Mouse (Mus musculus) erythroblast, adult 5-6 weeks (primary cell): Measurements from ENCODE around the gene Kcna10. TPM values are rescaled to one million over a fixed set of nuclear protein-coding genes. Genes with fewer than 3 reads are reported as not detected.
A peak's percentile ranks its signal among the peaks of the same experiment; 100 is the strongest.

Experiments
- ATAC-seq: replicated peaks from 2 replicates; pipeline ENCODE4 v1.8.0; 2016; ENCODE audit warnings: moderate number of reproducible peaks, mild to moderate bottlenecking, moderate TSS enrichment, inconsistent platforms; ENCODE audit not compliant: poor library complexity, low FRiP score, severe bottlenecking
- total RNA-seq, 2 experiments: library from RNA; stranded (forward) in 1 of 2; stranded (reverse) in 1 of 2; fragments of 150-400 nt in 1 of 2; fragments of 200-764, 138-1000 nt in 1 of 2; gene quantifications; 2 replicates each; pipeline versions ENCODE4 v1.2.3 to v1.2.4; 2015 to 2017; ENCODE audit warnings: low replicate concordance in 2 of 2

Gene Kcna10
- total RNA-seq, 2 experiments from 2014 or later: not detected

- ATAC-seq: no peak
These were observed 5.5 kb downstream of the Kcna10 start for GRCm38 (mm10) chr3:107188226-107188899.

GRCm38 (mm10) chr3:107201310-107202180, 18.7 kb downstream of the Kcna10 start:
- ATAC-seq: no peak

DNA sequence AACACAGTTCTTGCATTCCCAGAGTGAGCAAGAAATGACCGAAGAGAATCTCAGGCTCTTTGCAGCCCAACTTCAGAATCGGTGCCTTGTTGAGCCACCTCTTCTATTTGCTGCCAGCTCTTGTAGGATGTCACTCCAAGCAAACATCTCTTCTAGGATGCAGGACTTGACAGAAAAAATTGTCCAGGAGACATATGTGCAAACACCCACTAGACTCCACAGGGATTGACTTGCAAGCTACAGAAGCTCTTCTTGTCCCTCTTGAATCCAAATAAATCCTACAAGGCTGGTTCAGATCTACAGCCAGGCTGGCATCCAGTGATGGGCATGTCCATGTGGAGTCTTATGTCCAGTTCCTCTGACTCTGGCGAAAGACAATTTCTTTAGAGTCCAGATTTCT, 21.6 kb downstream of the Kcna10 start:
- ATAC-seq: no peak

GRCm38 (mm10) chr3:107205170-107205569, 22.3 kb downstream of the Kcna10 start:
- ATAC-seq: no peak

- ATAC-seq: peak; percentile 68; the same call in 1 of the 2 replicates
These were observed 23.1 kb downstream of the Kcna10 start for GRCm38 (mm10) chr3:107205994-107206393.

DNA sequence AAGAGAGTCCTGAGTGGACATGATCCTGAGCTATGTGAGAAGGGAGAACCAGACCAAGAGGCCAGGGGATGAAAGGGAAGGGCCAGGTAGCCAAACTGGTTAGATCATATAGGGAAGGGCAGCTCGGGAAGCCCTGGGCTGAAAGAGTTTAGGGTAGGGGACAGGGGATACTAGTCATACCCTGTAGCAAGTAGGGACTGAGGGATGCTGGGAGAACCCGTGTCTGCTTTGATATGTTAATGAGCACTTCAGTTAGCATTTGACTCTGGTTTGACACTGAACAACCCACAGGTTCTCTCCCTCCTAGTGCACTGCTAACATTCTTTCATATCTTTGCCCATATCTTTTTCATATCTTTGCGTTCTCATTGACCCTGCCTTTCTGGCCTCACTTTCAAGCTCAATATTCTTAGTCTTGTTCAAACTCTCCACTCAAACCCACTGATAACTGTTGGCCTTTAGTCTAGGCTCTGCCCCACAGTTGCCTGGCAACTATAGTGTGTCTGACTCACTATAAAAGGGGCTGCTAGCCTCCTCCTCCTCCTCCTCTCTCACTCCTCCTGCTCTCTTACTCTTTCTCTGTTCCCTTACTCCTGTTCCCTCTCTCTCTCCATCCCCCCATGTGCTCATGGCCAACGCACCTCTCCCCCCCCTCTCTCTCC, 23.8 kb downstream of the Kcna10 start:
- ATAC-seq: no peak

- ATAC-seq: no peak
These were observed 24.9 kb downstream of the Kcna10 start for GRCm38 (mm10) chr3:107207625-107208253.

DNA sequence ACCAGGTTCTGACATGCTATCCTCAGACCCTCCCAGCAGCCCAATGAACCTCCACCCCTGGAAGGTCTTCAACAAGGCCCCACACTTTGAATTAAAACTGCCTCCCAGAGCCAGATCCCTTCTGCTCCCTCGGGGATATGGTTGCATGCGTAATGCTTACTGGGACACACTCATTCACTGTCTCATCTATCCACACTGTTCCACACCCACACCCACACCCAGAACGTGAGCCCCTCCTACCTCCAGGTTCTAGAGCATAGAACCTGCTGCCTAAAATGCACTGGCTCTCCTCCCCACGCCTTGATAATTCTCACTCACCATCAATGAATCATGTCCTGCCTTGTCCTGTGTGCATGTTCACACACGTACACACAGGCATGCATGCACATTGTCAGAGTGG, 31.8 kb downstream of the Kcna10 start:
- ATAC-seq: no peak

- no peak for ATAC-seq
These were observed 33.7 kb downstream of the Kcna10 start for GRCm38 (mm10) chr3:107216400-107217100.

GRCm38 (mm10) chr3:107217101-107217480, 34.2 kb downstream of the Kcna10 start:
- ATAC-seq: no peak

GRCm38 (mm10) chr3:107218572-107218971, 35.7 kb downstream of the Kcna10 start:
- ATAC-seq: no peak

DNA sequence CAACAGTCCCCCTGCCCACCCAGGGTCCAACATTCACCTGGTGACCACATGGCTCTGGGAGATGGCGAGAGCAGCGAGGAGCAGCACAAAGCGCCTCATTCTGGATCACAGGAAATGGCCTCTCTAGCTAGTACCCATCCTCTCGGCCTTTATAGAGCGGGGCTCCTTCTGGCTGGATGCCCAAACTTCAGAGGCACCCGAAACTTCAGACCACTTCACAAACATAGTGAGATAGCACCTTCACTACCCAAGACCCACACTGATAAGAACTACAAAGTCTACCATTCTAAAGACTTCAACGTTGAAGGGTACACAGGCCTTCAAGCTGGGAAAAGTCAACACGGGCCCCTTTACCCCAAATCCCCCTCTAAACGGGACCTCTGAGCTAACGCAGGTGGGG, 38.8 kb downstream of the Kcna10 start, which contains the start of gene Cym:
TSS of gene Cym (minus strand) at position 125 of the 400 bp plus-strand sequence.
- ATAC-seq: no peak

GRCm38 (mm10) chr3:107223230-107223629, 40.4 kb downstream of the Kcna10 start:
- no peak for ATAC-seq

DNA sequence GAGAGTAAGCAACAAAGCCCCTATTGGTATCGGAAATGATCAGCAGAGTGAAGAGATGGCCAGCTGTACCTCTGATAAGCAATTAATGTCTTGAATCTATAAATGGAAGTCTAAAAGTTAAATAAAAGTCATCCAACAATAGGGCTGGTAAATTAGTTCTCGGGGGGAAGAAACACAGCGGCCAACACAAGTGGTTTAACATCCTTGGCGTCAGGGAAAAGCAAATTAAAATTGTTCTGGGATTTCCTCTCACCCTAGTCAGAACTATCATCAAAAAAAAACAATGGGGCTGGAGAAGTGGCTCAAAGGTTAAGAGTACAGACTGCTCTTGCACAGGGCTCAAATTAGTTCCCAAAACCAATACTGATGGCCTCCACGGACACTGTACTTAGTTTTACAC, 43.0 kb downstream of the Kcna10 start:
- ATAC-seq: no peak

DNA sequence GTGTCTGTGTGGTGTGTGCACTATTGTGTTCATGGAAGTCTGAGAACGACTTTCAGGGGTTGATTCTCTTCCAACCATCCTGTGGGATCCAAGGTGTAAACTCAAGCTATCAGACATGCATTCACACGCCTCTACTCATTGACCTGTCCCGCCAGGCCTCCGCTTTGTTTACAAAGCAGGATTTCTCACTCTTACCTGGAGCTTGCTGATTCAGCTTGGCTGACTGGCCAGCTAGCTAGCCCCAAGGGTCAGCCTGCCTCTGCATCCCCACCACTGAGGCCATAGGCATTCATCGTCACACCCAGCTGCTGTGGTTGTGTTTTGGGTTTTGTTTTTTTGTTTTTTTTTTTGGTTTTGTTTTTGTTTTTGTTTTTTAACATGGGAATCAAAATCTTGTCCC, 46.4 kb downstream of the Kcna10 start:
- no peak for ATAC-seq

DNA sequence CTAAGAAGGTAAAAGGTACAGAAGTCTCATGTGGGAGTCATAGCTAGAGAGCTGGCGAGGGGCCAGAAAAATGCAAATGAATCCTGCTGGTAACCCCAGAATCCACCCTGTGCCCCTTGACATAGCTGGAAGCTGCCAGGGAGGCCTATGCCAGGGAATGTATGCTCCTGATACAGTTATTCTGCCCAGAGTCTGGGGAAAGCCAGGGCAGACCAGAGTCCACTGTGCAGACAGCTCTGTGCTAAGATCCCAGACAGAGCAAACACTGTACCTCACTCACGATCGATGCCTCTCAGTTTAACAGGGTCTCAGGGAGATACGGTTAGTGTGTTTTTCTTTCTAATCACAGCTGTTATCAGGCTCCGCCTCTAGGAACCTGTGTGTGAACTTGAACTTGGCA, 47.0 kb downstream of the Kcna10 start:
- ATAC-seq: no peak

DNA sequence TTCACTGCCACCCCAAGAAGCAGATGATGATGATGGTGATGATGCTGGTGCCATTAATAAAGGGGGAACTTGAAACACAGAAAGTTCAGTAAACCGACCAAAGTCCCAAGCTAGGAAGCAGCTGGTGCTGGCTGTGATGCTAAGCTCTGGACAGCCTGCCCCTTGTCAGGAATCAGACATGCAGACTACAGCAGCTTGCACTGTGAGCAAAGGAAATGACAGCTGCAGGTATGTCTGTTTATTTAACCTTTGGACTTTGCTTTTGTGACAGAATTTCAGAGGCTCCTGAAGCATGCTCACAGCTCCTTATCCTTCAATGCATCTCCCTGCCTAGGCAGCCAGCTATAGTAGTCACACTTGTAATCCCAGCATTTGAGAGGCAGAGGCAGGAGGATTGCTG, 47.7 kb downstream of the Kcna10 start, which contains the start of gene A630076J17Rik:
TSS of gene A630076J17Rik (plus strand) at position 88 of the 400 bp plus-strand sequence.
- ATAC-seq: no peak

GRCm38 (mm10) chr3:107231202-107231601, 48.3 kb downstream of the Kcna10 start:
- ATAC-seq: no peak

- peak; percentile 75; the same call in 1 of the 2 replicates for ATAC-seq
These were observed 50.5 kb downstream of the Kcna10 start for GRCm38 (mm10) chr3:107233351-107233813.
